Mouse (Mus musculus) heart, postnatal 0 days (tissue): ENCODE measurements around the gene Src. TPM values are rescaled to one million over a fixed set of nuclear protein-coding genes. Genes with fewer than 3 reads are reported as not detected.

Experiments
- ATAC-seq: fragments of 200-750 bp; cut with Nextera tagmentation; 2 replicates; pipeline ENCODE4 v1.8.0; 2017; ENCODE audit warnings: low read depth, moderate number of reproducible peaks, moderate library complexity; ENCODE audit not compliant: insufficient read depth
- DNase-seq: peaks from one replicate; pipeline ENCODE4 v3.0.0-alpha.2; 2016; ENCODE audit warnings: low spot score
- H3K27ac ChIP-seq: fragments of 300-500 bp; sonication (generic); 2 replicates; pipeline ENCODE4 v1.5.1; 2014; ENCODE audit warnings: low read depth, mild to moderate bottlenecking
- H3K27me3 ChIP-seq: fragments of 300-500 bp; sonication (generic); 2 replicates; pipeline ENCODE4 v1.6.1; 2014; ENCODE audit warnings: low read length, mixed read lengths; ENCODE audit not compliant: control insufficient read depth, insufficient read depth
- H3K36me3 ChIP-seq: fragments of 300-500 bp; sonication (generic); replicated peaks from 2 replicates; pipeline ENCODE4 v1.6.1; 2014; ENCODE audit warnings: low read length, mixed read lengths; ENCODE audit not compliant: control insufficient read depth, insufficient read depth
- H3K4me1 ChIP-seq: fragments of 300-500 bp; sonication (generic); 2 replicates; pipeline ENCODE4 v1.6.1; 2014; ENCODE audit warnings: antibody characterized with exemption; ENCODE audit not compliant: control insufficient read depth, insufficient read depth
- H3K4me2 ChIP-seq: fragments of 300-500 bp; sonication (generic); 2 replicates; pipeline ENCODE4 v1.6.1; 2014; ENCODE audit warnings: low read depth, mild to moderate bottlenecking, low read length, moderate library complexity
- H3K4me3 ChIP-seq: fragments of 300-500 bp; sonication (generic); 2 replicates; pipeline ENCODE4 v1.5.1; 2014; ENCODE audit warnings: low read depth, low read length
- H3K9ac ChIP-seq: fragments of 300-500 bp; sonication (generic); replicated peaks from 2 replicates; pipeline ENCODE4 v1.6.1; 2014; ENCODE audit warnings: low read depth, low read length, mixed read lengths
- H3K9me3 ChIP-seq: fragments of 300-500 bp; sonication (generic); replicated peaks from 2 replicates; pipeline ENCODE4 v1.6.1; 2016; ENCODE audit warnings: low read length; ENCODE audit not compliant: control insufficient read depth
- CTCF ChIP-seq: IDR thresholded peaks from 2 replicates; pipeline ENCODE4 v1.5.1; 2016; ENCODE audit warnings: antibody characterized with exemption, control low read depth, low read depth
- EP300 ChIP-seq: IDR thresholded peaks from 2 replicates; pipeline ENCODE4 v1.6.1; 2016; ENCODE audit warnings: antibody characterized with exemption, low read depth
- WGBS: fragments of 180-500 bp; shearing (Covaris S2); extraction: QIAGEN DNeasy Blood & Tissue Kit; methylation state at CpG from one replicate; pipeline ENCODE4 v1.1.7; 2014; 5-methylcytosine and 5-hydroxymethylcytosine counted together
- polyA plus RNA-seq: library from polyadenylated mRNA; unstranded; fragments of >200 nt; fragmentation: Nextera tagmentation; extraction: Ambion mirVana; gene quantifications from 2 replicates; pipeline ENCODE4 v1.2.1, GENCODE M21; 2015
- total RNA-seq: library from RNA; depleted of rRNA; stranded (reverse); fragments of >200 nt; gene quantifications from 2 replicates; pipeline ENCODE4 v1.2.3, GENCODE M21; 2014; ENCODE audit warnings: low replicate concordance; rRNA removed

The Src gene
- total and polyA plus RNA-seq, 2 experiments from 2014 or later: 2.9 to 14.2 TPM

DNA sequence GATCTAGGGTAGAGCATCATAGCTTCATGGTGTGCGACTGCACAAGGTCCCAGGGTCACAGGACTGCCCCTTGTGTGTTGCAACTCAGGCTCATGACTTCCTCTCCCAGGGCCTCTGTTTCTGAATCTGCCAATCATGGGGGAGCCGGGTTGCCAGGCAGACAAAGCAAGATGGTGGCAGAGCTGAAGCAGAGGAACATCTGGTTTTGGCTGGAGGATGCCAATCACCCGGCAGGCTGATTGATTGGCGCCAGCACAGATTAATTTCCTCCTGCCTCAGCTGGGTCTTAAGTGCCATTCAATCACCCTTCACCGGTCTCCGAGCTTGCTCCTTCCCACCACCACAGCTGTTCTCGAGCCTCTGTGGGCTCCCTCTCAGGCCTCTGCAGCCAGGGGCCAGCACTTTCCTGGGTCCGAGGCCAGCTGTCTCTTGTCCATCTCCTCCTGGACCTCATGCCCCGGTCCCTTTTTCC is 95.5 kb downstream of the Src start:
- H3K9ac ChIP-seq: no peak overlapping the region
- ATAC-seq: no peak
- H3K4me1 ChIP-seq: no peaks in the 10 kb centered on the region
- no peak overlapping the region for H3K4me3 ChIP-seq
- no peaks in the 10 kb centered on the region for H3K36me3 ChIP-seq
- no peak for DNase-seq
- no peaks in the 10 kb centered on the region for H3K9me3 ChIP-seq
- H3K4me2 ChIP-seq: no peak overlapping the region
- 0 out of 2 replicates have a peak, but pooled peaks cover 6% of the 10 kb centered on the region for H3K27me3 ChIP-seq
- TF ChIP-seq CTCF (no peak), EP300 (no peak)
- WGBS: 45% methylated on average over 9 of the region's 9 CpGs
- H3K27ac ChIP-seq: no peak overlapping the region

DNA sequence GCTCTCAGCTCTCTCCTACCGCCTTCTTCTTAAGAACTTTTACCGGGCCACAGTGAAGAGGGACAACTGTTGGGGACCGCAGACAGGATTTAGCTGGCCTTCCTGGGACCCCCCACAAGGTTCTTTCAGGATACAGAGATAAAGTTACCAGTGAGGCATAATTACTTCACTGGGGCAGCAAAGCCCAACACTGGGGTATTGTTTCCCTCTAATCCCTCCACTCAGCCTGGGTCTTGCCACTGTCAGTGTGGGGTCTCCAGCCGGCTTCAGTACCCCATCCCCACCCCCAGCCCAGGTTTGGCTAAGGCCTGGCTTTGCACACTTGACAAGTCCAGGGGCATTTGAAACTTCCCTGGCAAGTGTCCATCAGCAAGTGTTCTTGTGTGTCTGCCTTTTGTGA is 96.1 kb downstream of the Src start:
- H3K27ac ChIP-seq: no peak overlapping the region
- no peak overlapping the region for H3K4me2 ChIP-seq
- H3K36me3 ChIP-seq: no peaks in the 10 kb centered on the region
- no peak for DNase-seq
- no peak for TF ChIP-seq EP300
- TF ChIP-seq CTCF: no peak
- H3K4me3 ChIP-seq: no peak overlapping the region
- WGBS: 17% methylated on average over 4 of the region's 4 CpGs
- no peaks in the 10 kb centered on the region for H3K4me1 ChIP-seq
- H3K9ac ChIP-seq: no peak overlapping the region
- ATAC-seq: no peak
- 0 out of 2 replicates have a peak, but pooled peaks cover 6% of the 10 kb centered on the region for H3K27me3 ChIP-seq
- H3K9me3 ChIP-seq: no peaks in the 10 kb centered on the region

DNA sequence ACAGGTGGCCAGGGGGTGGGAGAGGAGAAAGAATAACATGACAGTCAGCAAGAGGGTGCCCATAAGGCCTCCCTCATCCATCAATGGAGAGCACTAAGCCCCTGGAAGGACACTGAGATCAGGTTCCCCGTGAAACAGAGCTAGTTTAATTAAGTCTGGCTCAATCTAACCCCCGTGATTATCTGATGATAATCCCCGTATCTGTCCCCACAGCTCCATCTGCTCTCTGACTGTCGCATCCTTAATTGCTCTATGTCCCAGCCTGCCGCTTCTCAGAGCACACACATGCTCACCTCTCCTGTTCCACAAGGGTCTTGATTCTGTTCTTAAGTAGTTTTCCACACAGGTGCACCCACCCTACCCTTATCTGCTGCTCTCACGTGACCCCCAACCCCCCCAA is 99.3 kb downstream of the Src start:
- Histone ChIP-seq H3K27me3 (0 out of 2 replicates have a peak, but pooled peaks cover 6% of the 10 kb centered on the region), H3K4me3 (no peak overlapping the region), H3K4me2 (no peak overlapping the region), H3K27ac (no peak overlapping the region), H3K36me3 (no peaks in the 10 kb centered on the region), H3K4me1 (no peaks in the 10 kb centered on the region), H3K9ac (no peak overlapping the region), H3K9me3 (no peaks in the 10 kb centered on the region)
- TF ChIP-seq EP300: no peak
- no peak for TF ChIP-seq CTCF
- 57% methylated on average over 6 of the region's 6 CpGs for WGBS
- DNase-seq (no peak), ATAC-seq (no peak)

DNA sequence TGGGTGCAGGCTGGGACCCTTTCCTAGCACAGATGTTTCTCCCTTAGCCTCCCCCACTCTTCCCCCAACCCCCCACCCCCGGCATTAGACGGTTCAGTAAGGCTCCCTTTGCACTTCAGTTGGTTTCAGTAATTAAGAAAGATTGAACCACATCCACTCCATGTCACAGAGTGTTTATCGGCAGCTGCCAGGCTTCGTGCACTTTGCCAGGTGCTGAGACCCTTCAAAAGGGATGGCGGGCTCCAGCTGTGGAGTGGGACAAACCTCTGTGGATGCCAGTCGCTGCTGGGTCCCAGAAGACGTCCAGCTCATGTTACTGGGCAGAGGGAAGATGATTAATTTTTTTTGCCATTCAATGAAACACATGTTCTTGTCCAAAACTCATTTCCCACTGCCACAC is 100.2 kb downstream of the Src start:
- DNase-seq (no peak), ATAC-seq (no peak)
- no peak overlapping the region for H3K4me2 ChIP-seq
- H3K27me3 ChIP-seq: 0 out of 2 replicates have a peak, but pooled peaks cover 6% of the 10 kb centered on the region
- H3K9me3 ChIP-seq: no peaks in the 10 kb centered on the region
- H3K27ac ChIP-seq: no peak overlapping the region
- H3K36me3 ChIP-seq: no peaks in the 10 kb centered on the region
- no peak overlapping the region for H3K9ac ChIP-seq
- H3K4me1 ChIP-seq: no peaks in the 10 kb centered on the region
- TF ChIP-seq EP300 (no peak), CTCF (no peak)
- no peak overlapping the region for H3K4me3 ChIP-seq
- WGBS: 65% methylated on average over 7 of the region's 7 CpGs

DNA sequence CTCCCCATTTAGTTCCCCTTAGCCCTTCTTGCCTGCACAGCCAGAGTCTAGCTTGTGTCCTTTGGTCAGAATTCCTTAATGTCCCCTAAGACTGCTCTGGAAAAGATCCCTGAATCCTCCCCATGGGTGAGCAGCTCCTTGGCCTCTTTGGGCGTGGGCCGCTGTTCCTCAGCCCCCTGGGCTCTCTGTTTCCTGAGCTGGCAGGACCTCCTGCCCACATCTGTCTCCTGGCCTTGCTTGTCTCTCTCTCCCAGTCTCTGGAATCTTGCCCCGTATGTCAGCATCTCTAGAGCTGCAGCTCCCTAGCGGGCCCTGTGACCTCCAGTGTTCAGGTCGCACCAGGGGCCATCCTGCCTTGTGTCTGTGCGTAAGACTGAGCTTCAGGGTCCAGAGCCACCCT is 101.2 kb downstream of the Src start:
- Histone ChIP-seq H3K27ac (no peak overlapping the region), H3K36me3 (no peaks in the 10 kb centered on the region), H3K4me1 (no peaks in the 10 kb centered on the region), H3K9me3 (no peaks in the 10 kb centered on the region), H3K4me3 (no peak overlapping the region), H3K27me3 (no peaks in the 10 kb centered on the region), H3K4me2 (no peak overlapping the region), H3K9ac (no peak overlapping the region)
- TF ChIP-seq CTCF (no peak), EP300 (no peak)
- ATAC-seq (no peak), DNase-seq (no peak)
- 47% methylated on average over 6 of the region's 6 CpGs for WGBS

DNA sequence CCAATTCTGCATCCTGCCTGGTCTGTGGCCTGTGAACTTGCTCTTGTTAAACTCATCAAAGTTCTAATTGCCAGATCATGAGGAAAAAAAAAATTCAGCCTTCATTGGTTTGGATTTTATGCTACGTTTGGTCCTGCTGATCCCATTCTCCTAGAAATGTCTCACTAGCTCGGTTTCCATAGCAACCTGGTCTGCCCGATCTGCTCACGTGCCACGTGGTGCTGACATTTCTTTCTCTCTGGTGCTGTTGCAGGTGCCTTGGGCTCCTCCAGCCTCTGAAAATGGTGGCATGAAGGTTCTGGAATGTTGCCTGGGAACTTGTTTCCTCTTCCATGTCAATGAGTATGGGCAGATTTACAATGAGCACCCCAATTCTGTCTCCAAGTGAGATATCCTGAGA is 102.3 kb downstream of the Src start:
- no peaks in the 10 kb centered on the region for H3K36me3 ChIP-seq
- H3K9me3 ChIP-seq: no peaks in the 10 kb centered on the region
- no peak overlapping the region for H3K4me3 ChIP-seq
- no peak overlapping the region for H3K4me2 ChIP-seq
- no peaks in the 10 kb centered on the region for H3K4me1 ChIP-seq
- DNase-seq: no peak
- WGBS: 43% methylated on average over 5 of the region's 5 CpGs
- ATAC-seq: no peak
- no peak overlapping the region for H3K27ac ChIP-seq
- H3K9ac ChIP-seq: no peak overlapping the region
- H3K27me3 ChIP-seq: no peaks in the 10 kb centered on the region
- TF ChIP-seq EP300: no peak
- no peak for TF ChIP-seq CTCF

Other genes starting within 250 kb of the Src start
- 18.5 and 21.8 TPM in 2 replicates for gene Rbl1, start 213.9 kb upstream of the Src start, total RNA-seq
- 6.0 and 6.9 TPM in 2 replicates for gene Rbl1, start 213.9 kb upstream of the Src start, polyA plus RNA-seq
- 147 and 172 TPM in 2 replicates for gene Rpn2, start 139.4 kb upstream of the Src start, total RNA-seq
- 78.8 and 81.1 TPM in 2 replicates for gene Rpn2, start 139.4 kb upstream of the Src start, polyA plus RNA-seq
- gene Mroh8, start 138.9 kb upstream of the Src start, total RNA-seq: 0.69 TPM in 1 of 2 replicates, not detected in the other
- gene Mroh8, start 138.9 kb upstream of the Src start, polyA plus RNA-seq: 0.16 and 0.20 TPM in 2 replicates
- not detected in 2 replicates for gene Ghrh, start 70.9 kb upstream of the Src start, total RNA-seq
- gene Ghrh, start 70.9 kb upstream of the Src start, polyA plus RNA-seq: not detected in 2 replicates
- gene Manbal, start 50.9 kb upstream of the Src start, total RNA-seq: 23.6 and 29.6 TPM in 2 replicates
- 51.1 and 55.5 TPM in 2 replicates for gene Manbal, start 50.9 kb upstream of the Src start, polyA plus RNA-seq
- 23.8 and 27.9 TPM in 2 replicates for gene Nnat, start 141.6 kb downstream of the Src start, total RNA-seq
- gene Nnat, start 141.6 kb downstream of the Src start, polyA plus RNA-seq: 13.1 and 13.8 TPM in 2 replicates
- gene Blcap, start 152.8 kb downstream of the Src start, total RNA-seq: 33.1 and 35.5 TPM in 2 replicates
- 48.9 and 49.5 TPM in 2 replicates for gene Blcap, start 152.8 kb downstream of the Src start, polyA plus RNA-seq